Mouse (Mus musculus) left cerebral cortex, postnatal 4 days (tissue): ENCODE data around the gene Gm10721. TPM values are rescaled to one million over a fixed set of nuclear protein-coding genes. Genes with fewer than 3 reads are reported as not detected.
"Not testable (repeated sequence)": the region's sequence is repeated elsewhere in the genome, so short reads cannot be mapped to it uniquely, and the experiment has no call there.

Source experiments
- DNase-seq: peaks from one replicate; pipeline ENCODE4 v3.0.0-alpha.2; 2022
- intact Hi-C: fragments of 180-260 bp; cut with DNase I; formaldehyde crosslinking; loops from one replicate; pipeline ENCODE4 v1.15.1; 2025
- microRNA-seq: library from miRNA; unstranded; fragments of <30 nt; microRNA quantifications from one replicate; pipeline ENCODE4 v1.2.0, GENCODE M21; 2022
- total RNA-seq, 2 experiments: library from RNA; stranded (reverse); gene quantifications; 2 replicates each; pipeline ENCODE4 v1.2.3; 2021

The Gm10721 gene
- total RNA-seq, 2 experiments from 2014 or later = 0.86 to 1.8 TPM

GRCm38 (mm10) chr9:3023985-3024648 lies 11.2 kb downstream of the Gm10721 start:
- DNase-seq, intact Hi-C loops: not testable (repeated sequence)

- intact Hi-C loops, DNase-seq: not testable (repeated sequence)
Measured at GRCm38 (mm10) chr9:3024912-3025467, 12.1 kb downstream of the Gm10721 start, which contains the start of gene Gm10717. Gm10717 (plus strand) TSS chr9:3025417.

- DNase-seq, intact Hi-C loops: not testable (repeated sequence)
Measured at GRCm38 (mm10) chr9:3025653-3026052, 12.7 kb downstream of the Gm10721 start.

GRCm38 (mm10) chr9:3026136-3026535 lies 13.2 kb downstream of the Gm10721 start:
- intact Hi-C loops, DNase-seq: not testable (repeated sequence)

- intact Hi-C loops, DNase-seq: not testable (repeated sequence)
Measured at GRCm38 (mm10) chr9:3026741-3027140, 13.8 kb downstream of the Gm10721 start.

- DNase-seq, intact Hi-C loops: not testable (repeated sequence)
Measured at GRCm38 (mm10) chr9:3027200-3027599, 14.3 kb downstream of the Gm10721 start.

- intact Hi-C loops, DNase-seq: not testable (repeated sequence)
Measured at GRCm38 (mm10) chr9:3029276-3030000, 16.5 kb downstream of the Gm10721 start.

GRCm38 (mm10) chr9:3030677-3031318 lies 17.9 kb downstream of the Gm10721 start:
- intact Hi-C loops, DNase-seq: not testable (repeated sequence)

GRCm38 (mm10) chr9:3034299-3034698 lies 21.4 kb downstream of the Gm10721 start, which contains the start of gene Gm17535:
Gm17535 (plus strand) TSS chr9:3034599.
- DNase-seq, intact Hi-C loops: not testable (repeated sequence)

- intact Hi-C loops, DNase-seq: not testable (repeated sequence)
Measured at GRCm38 (mm10) chr9:3036577-3036976, 23.6 kb downstream of the Gm10721 start, which contains the start of gene Gm10715. Gm10715 (plus strand) TSS chr9:3036877.

- intact Hi-C loops, DNase-seq: not testable (repeated sequence)
Measured at GRCm38 (mm10) chr9:3038161-3038560, 25.2 kb downstream of the Gm10721 start.

Small RNA genes within 50 kb of the gene (microRNA-seq; reads per million reads assigned to microRNA genes)
- gene Mir101c = not detected

Other genes with a start within 250 kb of the Gm10721 start
- gene Gm10722, start 12.2 kb upstream of the Gm10721 start, total RNA-seq = not detected
- gene Gm11168, start 9.8 kb upstream of the Gm10721 start, total RNA-seq = not detected
- gene Gm10720, start 2.5 kb downstream of the Gm10721 start, total RNA-seq = not detected
- 1 to 10 TPM; 1.8 to 3.5 TPM for gene Gm10719, start 4.3 kb downstream of the Gm10721 start, total RNA-seq
- gene Gm10718, start 10.4 kb downstream of the Gm10721 start, total RNA-seq = 1 to 10 TPM; 3.1 to 3.3 TPM
- gene Gm10717, start 12.3 kb downstream of the Gm10721 start, total RNA-seq = 1 to 10 TPM in 1 of 2 experiments, under 1 TPM in 1; 0.90 to 1.3 TPM
- not detected for gene Gm17535, start 21.5 kb downstream of the Gm10721 start, total RNA-seq
- gene Gm10715, start 23.7 kb downstream of the Gm10721 start, total RNA-seq = not detected